Mouse (Mus musculus) embryo, embryonic 10.5 days (tissue): ENCODE data around the gene Prss3.
"Not testable (repeated sequence)": the region's sequence is repeated elsewhere in the genome, so short reads cannot be mapped to it uniquely, and the experiment has no call there.

ENCODE experiments used
- DNase-seq: peaks from one replicate; pipeline ENCODE4 v3.0.0-alpha.2; 2015; ENCODE audit warnings: low spot score

Gene Prss3

DNA sequence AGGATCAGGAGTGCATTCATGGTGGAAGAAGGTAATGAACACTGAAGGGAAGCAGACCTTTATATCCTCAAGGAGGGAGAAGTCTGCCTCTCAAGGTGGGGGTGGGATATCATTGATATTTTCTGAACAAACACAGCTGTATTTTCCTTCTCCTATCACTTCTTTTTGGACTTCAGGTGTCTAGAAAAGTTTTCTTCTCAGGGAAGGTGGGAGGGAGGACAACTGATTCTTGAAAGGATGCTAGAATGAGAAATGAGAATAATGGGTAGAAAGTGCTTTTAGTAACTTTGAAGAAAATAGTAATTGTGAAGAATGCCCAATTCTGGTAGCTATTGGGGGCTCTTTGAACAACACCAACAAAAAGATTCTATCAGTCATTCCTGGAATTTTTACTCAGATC is at the start of gene Prss3:
TSS of gene Prss3 (minus strand) at position 101 of the 400 bp plus-strand sequence.
- not testable (repeated sequence) for DNase-seq

DNA sequence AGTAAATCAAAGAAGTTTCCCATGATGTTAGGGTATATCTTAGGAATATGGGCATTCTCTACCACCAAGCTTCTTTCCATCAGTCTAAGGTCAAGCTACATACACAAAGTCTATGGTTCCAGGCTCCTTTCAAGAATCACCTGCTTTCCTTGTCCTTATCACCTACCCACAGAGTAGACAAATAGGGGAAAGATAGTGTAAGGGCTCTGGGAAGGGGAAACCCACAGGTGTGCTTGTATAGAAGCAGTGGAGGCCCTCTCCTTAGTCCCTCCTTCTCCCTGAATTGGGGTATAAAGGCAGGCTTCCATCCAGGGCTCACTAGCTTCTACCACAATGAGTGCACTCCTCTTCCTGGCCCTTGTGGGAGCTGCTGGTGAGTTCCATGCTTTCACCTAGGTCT is 14.6 kb upstream of the Prss3 start, which contains the start of gene Gm5771:
TSS of gene Gm5771 (plus strand) at position 301 of the 400 bp plus-strand sequence.
- DNase-seq, result not testable (repeated sequence)

DNA sequence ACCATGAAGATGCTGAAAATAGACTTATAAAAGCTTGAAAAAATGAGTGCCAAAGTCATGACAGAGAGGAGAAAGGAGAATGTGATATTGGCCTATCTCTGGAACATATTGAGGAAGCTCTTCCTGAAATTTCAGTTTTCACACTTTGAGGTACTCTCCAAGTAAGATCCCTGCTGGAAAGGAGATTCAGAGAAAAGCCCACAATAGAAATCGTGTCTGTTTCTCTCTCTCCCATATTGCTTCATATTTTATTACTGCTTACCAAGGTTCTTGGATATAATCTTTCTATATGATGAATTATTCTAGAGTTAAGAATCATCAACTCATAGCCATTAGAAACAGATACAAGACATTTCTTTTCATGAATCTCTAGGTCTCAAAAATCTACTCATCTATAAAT is 14.2 kb upstream of the Prss3 start:
- DNase-seq, result not testable (repeated sequence)

DNA sequence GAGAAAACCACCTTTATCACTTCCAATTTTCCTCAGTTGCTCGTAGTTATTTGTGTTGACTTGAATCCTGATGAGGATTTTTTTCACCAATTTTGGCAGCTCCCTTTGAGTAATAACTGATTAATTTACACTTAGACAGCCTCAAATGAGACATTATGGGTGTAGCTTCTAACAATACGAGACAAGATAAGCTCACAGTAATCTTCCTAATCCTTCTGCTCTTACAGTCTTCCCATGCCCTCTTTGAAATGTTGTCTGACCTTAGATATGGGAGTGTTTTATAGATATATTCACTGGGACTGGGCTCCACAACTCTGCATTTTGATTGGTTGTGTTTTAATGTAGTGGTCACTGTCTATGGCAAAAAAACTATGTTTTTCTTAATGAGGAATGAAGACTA is 9.3 kb upstream of the Prss3 start:
- no peak for DNase-seq

DNA sequence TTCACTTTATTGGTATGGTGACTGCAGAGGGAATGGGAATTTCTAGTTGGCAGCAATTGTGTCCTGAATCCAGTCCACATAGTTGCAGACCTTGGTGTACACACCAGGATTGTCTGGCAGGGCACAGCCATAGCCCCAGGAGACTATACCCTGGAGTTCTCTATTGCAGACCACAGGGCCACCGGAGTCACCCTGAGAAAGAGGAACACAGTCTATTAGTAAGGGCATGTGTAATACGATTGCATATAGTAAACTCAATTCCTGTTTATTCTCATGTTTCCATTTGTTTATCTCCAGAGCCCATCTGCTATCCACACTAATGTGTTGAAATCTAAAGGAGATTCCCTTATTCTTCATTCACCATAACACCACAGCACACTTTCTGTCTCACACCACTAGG is 3.7 kb downstream of the Prss3 start:
- DNase-seq, result not testable (repeated sequence)

DNA sequence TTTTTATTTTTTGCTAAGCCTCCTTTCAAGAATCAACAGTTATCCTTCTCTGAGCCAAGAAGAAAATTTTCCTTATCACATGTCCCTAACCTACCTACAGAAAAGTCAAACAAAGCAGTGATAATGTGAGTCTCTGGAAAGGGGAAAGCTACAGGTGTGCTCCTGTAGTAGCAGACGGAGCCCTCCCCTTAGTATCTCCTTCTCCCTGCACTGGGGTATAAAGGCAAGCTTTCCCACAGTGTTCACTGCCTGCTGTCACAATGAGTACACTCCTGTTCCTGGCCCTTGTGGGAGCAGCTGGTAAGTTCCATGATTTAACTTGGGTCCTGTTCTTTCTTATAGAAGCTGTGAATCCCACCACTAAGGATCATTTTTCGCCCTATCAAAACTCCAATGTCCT is 23.5 kb downstream of the Prss3 start, which contains the start of gene Try10:
TSS of gene Try10 (plus strand) at position 174 of the 400 bp plus-strand sequence.
- DNase-seq, result no peak
